Mouse (Mus musculus): ENCODE results near the gene Ndufs5. TPM values are rescaled to one million over a fixed set of nuclear protein-coding genes. Genes with fewer than 3 reads are reported as not detected.

The Ndufs5 gene
- total RNA-seq, 2 experiments from 2014 or later, result 200 to 214 TPM

Other genes with a start within 250 kb of the Ndufs5 start
- 100 to 1,000 TPM; 209 TPM for gene Macf1, start 33.8 kb downstream of the Ndufs5 start, total RNA-seq (2021)
- gene Akirin1, start 32.1 kb upstream of the Ndufs5 start, total RNA-seq (2021), result 10 to 100 TPM; 24.5 to 27.4 TPM
- under 1 TPM in 1 of 2 experiments, not detected in 1; 0.29 TPM for gene Rhbdl2, start 69.7 kb upstream of the Ndufs5 start, total RNA-seq (2021)
- gene 4933427I04Rik, start 141.5 kb upstream of the Ndufs5 start, total RNA-seq (2021), result not detected
- gene Mycbp, start 186.6 kb upstream of the Ndufs5 start, total RNA-seq (2021), result 10 to 100 TPM; 27.8 to 30.2 TPM
- 10 to 100 TPM; 43.0 to 44.3 TPM for gene Rragc, start 199.2 kb upstream of the Ndufs5 start, total RNA-seq (2021)
- not detected for gene 4930535I16Rik, start 199.8 kb upstream of the Ndufs5 start, total RNA-seq (2021)